Mouse (Mus musculus): Measurements from ENCODE around the gene Commd1. TPM values are rescaled to one million over a fixed set of nuclear protein-coding genes. Genes with fewer than 3 reads are reported as not detected.
A peak's percentile ranks its signal among the peaks of the same experiment; 100 is the strongest.

Gene Commd1
- polyA plus RNA-seq, 1 experiment: 51.1 TPM

DNA sequence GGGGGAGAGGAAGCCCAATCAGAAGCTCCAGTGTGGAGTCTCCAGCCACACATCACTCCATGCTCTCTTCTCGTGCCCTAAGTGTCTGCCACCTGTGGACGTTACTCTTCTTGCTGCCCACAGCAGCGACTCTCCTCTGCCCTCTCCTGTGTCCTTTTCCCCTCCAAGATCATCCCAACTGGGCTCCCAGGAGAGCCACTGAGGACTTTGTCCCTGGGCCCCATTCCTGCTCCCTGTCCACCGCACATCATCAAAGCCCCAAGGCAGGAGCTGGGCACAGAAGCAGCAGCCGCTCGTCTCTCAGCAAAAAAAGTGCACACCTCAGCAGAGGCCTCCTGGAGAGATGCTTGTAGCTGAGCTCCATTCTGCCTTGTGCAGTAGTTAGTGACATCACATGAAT lies 32.8 kb upstream of the Commd1 start:
- H3K27ac ChIP-seq (ENCODE audit: control insufficient read depth, insufficient read depth, low read depth, low read length, poor library complexity): no peak overlapping the region
- TF ChIP-seq CTCF (IDR thresholded peaks at IDR 0.05; ENCODE audit: control insufficient read depth, insufficient read depth, low read length): no peak
- no peak for TF ChIP-seq POLR2A (IDR thresholded peaks at IDR 0.05; ENCODE audit: borderline replicate concordance, control insufficient read depth, low read depth, low read length)
- WGBS: 79% methylated on average over 6 of the region's 6 CpGs
- H3K4me3 ChIP-seq (replicated peaks; ENCODE audit: control insufficient read depth, low read depth, low read length): no peak overlapping the region
- H3K4me1 ChIP-seq (ENCODE audit: control insufficient read depth, insufficient read depth, low read length): no peaks in the 10 kb centered on the region

DNA sequence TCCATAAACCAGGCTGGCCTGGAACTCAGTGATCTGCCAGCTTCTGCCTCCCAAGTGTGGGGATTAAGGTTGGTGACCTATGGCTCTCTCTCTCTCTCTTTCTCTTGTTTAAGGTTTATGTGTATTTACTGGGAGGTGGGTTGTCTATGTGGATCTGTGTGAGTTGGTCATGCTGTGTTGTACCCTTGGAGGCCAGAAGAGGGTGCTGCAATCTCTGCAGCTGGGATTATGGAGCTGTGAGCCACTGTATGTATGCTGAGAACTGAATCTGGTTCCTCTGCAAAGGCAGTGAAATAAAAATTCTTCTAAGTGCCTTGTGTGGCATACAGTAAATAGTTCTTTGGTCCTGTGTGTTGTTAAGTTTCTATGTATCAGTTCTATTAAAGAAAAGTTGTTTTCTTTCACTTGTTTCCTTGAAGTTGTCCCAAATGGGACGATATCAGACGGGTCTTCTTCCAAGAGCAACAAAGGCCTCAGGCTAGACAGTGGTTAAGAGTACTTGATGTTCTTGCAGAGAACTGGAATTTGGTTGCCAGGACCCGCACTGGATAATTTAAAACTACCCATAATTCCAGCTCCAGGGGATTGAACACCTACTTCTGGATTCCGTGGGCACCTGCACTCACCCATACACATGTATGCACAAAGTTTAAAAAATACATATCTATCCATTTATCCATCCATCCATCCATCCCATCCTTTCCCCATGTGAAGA lies 31.6 kb upstream of the Commd1 start:
- WGBS: 87% methylated on average over 4 of the region's 4 CpGs
- Histone ChIP-seq H3K27ac (ENCODE audit: control insufficient read depth, insufficient read depth, low read depth, low read length, poor library complexity) (no peak overlapping the region), H3K4me1 (ENCODE audit: control insufficient read depth, insufficient read depth, low read length) (no peaks in the 10 kb centered on the region), H3K4me3 (replicated peaks; ENCODE audit: control insufficient read depth, low read depth, low read length) (no peak overlapping the region)
- TF ChIP-seq CTCF (IDR thresholded peaks at IDR 0.05; ENCODE audit: control insufficient read depth, insufficient read depth, low read length): peak; percentile 70
- no peak for TF ChIP-seq POLR2A (IDR thresholded peaks at IDR 0.05; ENCODE audit: borderline replicate concordance, control insufficient read depth, low read depth, low read length)

DNA sequence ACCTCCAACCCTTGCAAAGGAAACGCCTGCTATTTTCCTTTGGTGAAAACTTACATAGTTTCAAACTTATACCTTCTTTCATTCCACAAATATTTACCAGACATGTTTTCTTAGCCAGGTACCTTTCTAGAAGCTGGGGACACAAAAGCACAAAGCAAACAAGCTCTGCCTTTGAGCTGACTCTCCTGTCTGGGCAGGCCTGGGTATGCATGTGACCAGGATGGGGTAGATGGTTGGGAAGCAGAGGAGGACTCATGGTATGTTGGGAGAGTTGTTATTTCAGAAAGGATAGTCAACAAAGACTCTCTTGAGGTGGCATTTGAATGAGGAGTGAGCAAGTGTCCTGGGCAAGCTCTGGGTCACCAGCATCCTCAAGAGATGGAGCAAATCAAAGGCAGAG lies 30.9 kb upstream of the Commd1 start:
- no peaks in the 10 kb centered on the region for H3K4me1 ChIP-seq (ENCODE audit: control insufficient read depth, insufficient read depth, low read length)
- TF ChIP-seq POLR2A (IDR thresholded peaks at IDR 0.05; ENCODE audit: borderline replicate concordance, control insufficient read depth, low read depth, low read length): no peak
- TF ChIP-seq CTCF (IDR thresholded peaks at IDR 0.05; ENCODE audit: control insufficient read depth, insufficient read depth, low read length): no peak
- WGBS: 76% methylated on average over 1 of the region's 1 CpGs
- H3K27ac ChIP-seq (ENCODE audit: control insufficient read depth, insufficient read depth, low read depth, low read length, poor library complexity): no peak overlapping the region
- no peak overlapping the region for H3K4me3 ChIP-seq (replicated peaks; ENCODE audit: control insufficient read depth, low read depth, low read length)

DNA sequence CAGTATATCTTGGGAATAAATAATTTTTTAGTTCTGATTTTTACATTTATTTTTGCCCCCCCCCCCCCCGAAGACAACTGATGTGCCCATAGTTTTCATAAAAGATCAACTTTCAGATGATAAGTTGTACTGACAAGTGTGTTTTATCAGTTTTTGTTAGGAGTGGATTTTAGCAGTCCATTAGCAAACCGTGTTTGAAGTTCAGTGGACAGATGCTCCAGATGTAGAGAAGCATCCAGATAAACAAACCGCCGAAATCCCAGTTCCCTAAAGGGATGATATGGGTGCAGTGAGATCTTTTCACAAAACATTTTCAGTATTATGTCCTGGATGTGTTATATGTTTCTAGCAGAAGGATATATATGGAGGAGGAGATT lies 26.6 kb upstream of the Commd1 start:
- 30% methylated on average over 4 of the region's 4 CpGs for WGBS
- TF ChIP-seq POLR2A (IDR thresholded peaks at IDR 0.05; ENCODE audit: borderline replicate concordance, control insufficient read depth, low read depth, low read length) (no peak), CTCF (IDR thresholded peaks at IDR 0.05; ENCODE audit: control insufficient read depth, insufficient read depth, low read length) (no peak)
- H3K4me3 ChIP-seq (replicated peaks; ENCODE audit: control insufficient read depth, low read depth, low read length): no peak overlapping the region
- no peaks in the 10 kb centered on the region for H3K4me1 ChIP-seq (ENCODE audit: control insufficient read depth, insufficient read depth, low read length)
- no peak overlapping the region for H3K27ac ChIP-seq (ENCODE audit: control insufficient read depth, insufficient read depth, low read depth, low read length, poor library complexity)

DNA sequence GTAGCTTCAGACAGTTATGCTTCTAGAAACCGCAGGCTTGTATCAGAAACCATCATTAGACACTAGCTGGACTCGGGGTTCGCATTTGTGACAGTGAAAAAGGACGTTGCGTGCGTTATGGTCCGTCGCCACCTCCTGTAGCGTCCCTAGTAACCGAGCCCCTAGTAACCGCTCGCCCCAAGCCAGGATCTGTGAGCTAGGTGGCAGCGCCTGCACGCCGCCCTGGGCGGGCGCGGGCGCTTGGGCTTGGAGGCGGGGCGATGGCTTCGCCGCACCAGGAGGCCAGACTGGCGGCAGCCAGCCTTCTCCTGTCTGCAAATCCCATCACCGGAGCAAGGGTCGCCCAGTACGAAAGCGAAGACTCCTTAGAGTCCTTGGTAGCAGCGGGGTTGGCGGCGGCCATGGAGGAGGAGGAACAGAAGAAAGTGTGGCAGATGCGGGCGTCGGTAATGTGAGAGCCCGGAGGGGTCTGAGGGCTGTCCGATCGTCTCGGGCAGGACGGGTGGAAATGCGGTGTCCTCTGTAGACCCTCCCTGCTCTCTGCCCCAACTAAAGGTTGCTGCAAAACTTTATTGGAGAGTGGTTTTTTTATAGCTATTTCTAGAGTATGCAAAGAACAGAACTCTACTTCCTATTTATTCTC lies 26.1 kb upstream of the Commd1 start:
- TF ChIP-seq CTCF (IDR thresholded peaks at IDR 0.05; ENCODE audit: control insufficient read depth, insufficient read depth, low read length) (no peak), POLR2A (IDR thresholded peaks at IDR 0.05; ENCODE audit: borderline replicate concordance, control insufficient read depth, low read depth, low read length) (peak; percentile 74; the same call in 1 of the 2 replicates)
- Histone ChIP-seq H3K4me3 (replicated peaks; ENCODE audit: control insufficient read depth, low read depth, low read length) (peak overlapping the region; percentile 83), H3K4me1 (ENCODE audit: control insufficient read depth, insufficient read depth, low read length) (no peaks in the 10 kb centered on the region), H3K27ac (ENCODE audit: control insufficient read depth, insufficient read depth, low read depth, low read length, poor library complexity) (peak overlapping the region; percentile 70)
- under 1% methylated on average over 40 of the region's 40 CpGs for WGBS

DNA sequence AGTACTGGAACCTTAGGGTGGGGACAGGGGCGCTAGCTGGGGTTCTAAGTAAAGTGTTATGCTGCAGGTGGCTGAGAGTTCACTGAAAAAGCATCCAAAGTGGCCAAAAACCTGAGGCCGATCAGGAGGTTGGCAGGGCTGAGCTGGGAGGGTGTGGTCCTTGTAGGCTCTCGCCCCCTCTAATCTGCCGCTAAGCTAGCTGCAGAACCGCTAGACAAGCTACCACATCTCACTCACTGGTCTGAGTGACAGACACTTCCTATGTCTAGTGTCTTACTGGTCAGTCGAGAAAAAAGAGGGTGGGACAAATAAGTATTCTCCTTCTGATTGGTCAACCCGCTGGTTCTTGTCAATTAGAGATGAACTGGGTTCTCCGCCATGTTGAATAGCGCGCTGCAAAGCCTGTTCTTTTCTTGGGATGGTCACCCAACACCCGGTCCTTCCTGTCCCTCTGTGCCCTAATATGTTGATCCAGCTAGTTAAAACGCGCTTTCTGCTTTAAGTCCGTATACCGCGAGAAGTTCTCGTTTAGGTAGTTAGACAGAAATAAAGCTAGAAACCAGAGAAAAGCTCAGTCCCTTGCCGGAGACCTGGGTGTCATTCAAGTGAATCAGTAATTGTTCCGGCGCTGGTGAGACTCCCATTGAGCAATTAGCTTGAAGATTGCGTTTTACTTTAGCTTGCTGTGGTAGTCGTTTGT lies 25.4 kb upstream of the Commd1 start, which contains the start of gene Fam161a:
Fam161a (plus strand) TSS at position 51 of the 700 bp plus-strand sequence.
- Histone ChIP-seq H3K27ac (ENCODE audit: control insufficient read depth, insufficient read depth, low read depth, low read length, poor library complexity) (peak within 1 kb of the TSS; percentile 70), H3K4me3 (replicated peaks; ENCODE audit: control insufficient read depth, low read depth, low read length) (peak within 1 kb of the TSS; percentile 83), H3K4me1 (ENCODE audit: control insufficient read depth, insufficient read depth, low read length) (no peaks in the 10 kb centered on the region)
- TF ChIP-seq POLR2A (IDR thresholded peaks at IDR 0.05; ENCODE audit: borderline replicate concordance, control insufficient read depth, low read depth, low read length): no peak
- no peak for TF ChIP-seq CTCF (IDR thresholded peaks at IDR 0.05; ENCODE audit: control insufficient read depth, insufficient read depth, low read length)
- WGBS: under 1% methylated on average over 22 of the region's 22 CpGs

DNA sequence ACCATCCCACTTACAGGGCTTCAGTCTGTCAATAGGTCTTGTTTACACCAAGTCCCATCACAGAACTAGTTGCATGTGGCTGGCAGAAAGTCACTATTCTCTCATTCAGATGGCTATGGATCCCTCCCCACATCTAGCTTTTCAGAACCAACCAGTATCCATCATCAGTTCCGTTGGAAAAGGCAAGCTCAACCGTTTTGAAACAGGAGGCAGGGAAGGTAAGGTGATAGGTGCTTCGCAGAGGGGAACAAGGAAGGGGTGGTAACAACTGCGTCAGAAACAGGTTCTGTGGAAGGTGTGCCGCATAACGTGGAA lies 24.9 kb upstream of the Commd1 start:
- Histone ChIP-seq H3K27ac (ENCODE audit: control insufficient read depth, insufficient read depth, low read depth, low read length, poor library complexity) (peak overlapping the region; percentile 10), H3K4me1 (ENCODE audit: control insufficient read depth, insufficient read depth, low read length) (no peaks in the 10 kb centered on the region), H3K4me3 (replicated peaks; ENCODE audit: control insufficient read depth, low read depth, low read length) (peak overlapping the region; percentile 36)
- WGBS: 7% methylated on average over 6 of the region's 6 CpGs
- no peak for TF ChIP-seq POLR2A (IDR thresholded peaks at IDR 0.05; ENCODE audit: borderline replicate concordance, control insufficient read depth, low read depth, low read length)

DNA sequence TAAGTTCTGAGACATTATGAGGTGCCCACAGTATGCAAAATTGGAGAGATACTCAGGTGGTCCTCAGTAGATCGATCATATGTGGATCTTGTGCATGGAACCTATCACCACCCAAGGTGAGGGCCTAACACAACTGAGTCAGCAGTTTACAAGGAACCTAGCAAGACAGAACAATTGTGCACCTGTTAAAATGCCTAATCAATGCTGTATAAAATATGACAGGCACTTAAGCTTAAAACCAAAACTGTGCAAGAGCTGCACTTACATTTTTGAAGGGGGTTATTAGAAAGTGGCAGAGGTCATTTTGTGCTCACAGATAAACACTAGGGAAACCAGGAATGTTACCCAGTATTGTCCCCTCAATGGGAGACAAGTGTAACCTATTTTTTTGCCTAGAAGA lies 23.1 kb upstream of the Commd1 start:
- WGBS: 90% methylated on average over 1 of the region's 1 CpGs
- TF ChIP-seq CTCF (IDR thresholded peaks at IDR 0.05; ENCODE audit: control insufficient read depth, insufficient read depth, low read length): no peak
- no peak for TF ChIP-seq POLR2A (IDR thresholded peaks at IDR 0.05; ENCODE audit: borderline replicate concordance, control insufficient read depth, low read depth, low read length)
- H3K27ac ChIP-seq (ENCODE audit: control insufficient read depth, insufficient read depth, low read depth, low read length, poor library complexity): no peak overlapping the region
- no peak overlapping the region for H3K4me3 ChIP-seq (replicated peaks; ENCODE audit: control insufficient read depth, low read depth, low read length)
- no peaks in the 10 kb centered on the region for H3K4me1 ChIP-seq (ENCODE audit: control insufficient read depth, insufficient read depth, low read length)
